Mouse (Mus musculus): ENCODE measurements around the gene Fen1. TPM values are rescaled to one million over a fixed set of nuclear protein-coding genes. Genes with fewer than 3 reads are reported as not detected.

Fen1 gene
- total RNA-seq, 2 experiments from 2014 or later: 10.5 to 11.6 TPM

DNA sequence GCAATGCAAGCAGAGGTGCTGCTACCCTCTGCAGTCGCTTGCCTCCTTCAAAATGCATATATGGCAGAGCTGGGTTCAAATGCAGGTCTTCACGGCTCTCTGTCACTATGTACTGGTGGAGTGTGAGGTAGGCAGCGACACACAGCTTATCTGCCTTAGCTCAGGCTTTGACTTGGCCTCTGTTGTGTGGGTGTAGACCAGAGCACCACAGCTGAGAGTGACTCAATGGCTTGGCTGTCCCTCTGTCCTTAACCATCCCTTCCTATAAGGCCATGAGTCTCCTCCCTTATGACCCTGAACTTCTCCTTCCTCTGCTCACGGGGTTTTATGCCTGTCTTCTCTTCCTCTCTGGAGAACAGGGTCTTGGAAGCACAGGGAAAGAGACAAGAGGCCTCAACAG is 6.9 kb upstream of the Fen1 start:
- Histone ChIP-seq H3K27ac (no peak overlapping the region), H3K4me3 (no peak overlapping the region)
- DNase-seq (ENCODE audit: extremely low spot score in 1 of 2, low spot score in 2 of 2): no peak
- intact Hi-C loops (cut with DNase I): no loop called here
- TF ChIP-seq CTCF (IDR thresholded peaks at IDR 0.05): no peak

DNA sequence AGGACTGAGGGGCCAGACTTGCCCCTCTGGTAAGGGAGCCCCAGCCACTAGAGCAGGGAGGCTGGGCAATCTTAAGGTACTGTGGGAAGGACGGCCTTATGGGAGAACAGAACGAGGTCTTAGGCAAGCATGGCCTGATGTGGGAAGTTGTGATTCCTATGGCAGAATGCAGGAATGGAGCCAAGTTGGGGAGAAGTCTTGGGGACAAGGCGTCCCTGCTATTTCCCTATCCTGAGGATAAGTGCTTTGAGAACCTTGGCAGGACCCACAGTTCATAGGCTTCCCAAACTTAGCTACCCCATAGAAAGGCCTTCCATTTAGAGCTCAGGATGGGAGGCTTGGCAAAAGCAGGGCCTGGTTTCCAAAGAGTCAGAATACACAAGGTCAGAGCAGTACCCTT is 4.9 kb upstream of the Fen1 start:
- DNase-seq (ENCODE audit: extremely low spot score in 1 of 2, low spot score in 2 of 2): no peak
- H3K4me3 ChIP-seq: no peak overlapping the region
- no peak overlapping the region for H3K27ac ChIP-seq
- no peak for TF ChIP-seq CTCF (IDR thresholded peaks at IDR 0.05)
- intact Hi-C loops (cut with DNase I): no loop called here

DNA sequence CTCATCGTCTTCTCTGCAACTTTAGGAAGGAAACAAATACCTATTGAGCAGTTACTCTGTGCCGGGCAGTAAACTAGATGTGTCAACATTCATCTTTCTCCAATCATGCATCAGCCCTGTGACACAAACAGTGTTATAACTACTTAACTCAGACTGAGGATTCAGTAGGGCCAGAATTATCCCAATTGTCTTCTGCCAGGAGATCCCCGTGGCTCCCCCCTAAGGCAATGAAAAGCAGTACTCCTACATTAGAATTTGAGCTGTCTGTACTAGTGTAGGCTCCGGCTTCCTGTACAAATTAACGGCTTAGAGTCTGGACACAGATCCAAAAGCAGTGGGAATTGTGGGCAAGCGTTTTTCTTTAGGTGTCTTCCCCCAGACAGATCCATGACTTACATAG is 1.1 kb upstream of the Fen1 start:
- TF ChIP-seq CTCF (IDR thresholded peaks at IDR 0.05): no peak
- H3K4me3 ChIP-seq: peak overlapping the region; percentile 67
- peak overlapping the region; percentile 40 for H3K27ac ChIP-seq
- DNase-seq (ENCODE audit: extremely low spot score in 1 of 2, low spot score in 2 of 2): no peak
- intact Hi-C loops (cut with DNase I): no loop called here

DNA sequence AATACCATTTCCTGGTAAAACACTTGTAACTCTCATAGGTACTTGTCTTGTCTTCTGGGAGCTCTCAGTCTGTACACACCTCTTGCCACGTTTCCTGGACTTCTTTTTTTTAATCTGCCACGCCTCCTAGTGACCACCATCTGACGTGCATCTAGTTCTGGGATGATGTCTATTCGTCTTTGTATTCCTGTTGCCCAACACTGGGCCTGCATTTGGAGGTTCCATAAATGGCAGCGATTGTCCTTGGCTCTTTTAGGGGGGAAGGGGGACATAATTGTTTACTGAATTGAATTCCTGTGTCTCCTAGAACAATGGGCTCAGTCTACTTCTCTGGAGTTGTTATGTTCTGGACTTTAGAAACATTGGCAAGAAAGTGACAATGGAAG is 640 bp upstream of the Fen1 start:
- peak in 1 of 2 experiments; percentile 41 for DNase-seq (ENCODE audit: extremely low spot score in 1 of 2, low spot score in 2 of 2)
- TF ChIP-seq CTCF (IDR thresholded peaks at IDR 0.05): peak; percentile 34
- H3K27ac ChIP-seq: peak overlapping the region; percentile 99
- peak overlapping the region; percentile 67 for H3K4me3 ChIP-seq
- intact Hi-C loops (cut with DNase I): loop anchor here (5.0 kb wide), 1 partner anchor 162 kb away; the partner anchor contains the start of gene Fads3

DNA sequence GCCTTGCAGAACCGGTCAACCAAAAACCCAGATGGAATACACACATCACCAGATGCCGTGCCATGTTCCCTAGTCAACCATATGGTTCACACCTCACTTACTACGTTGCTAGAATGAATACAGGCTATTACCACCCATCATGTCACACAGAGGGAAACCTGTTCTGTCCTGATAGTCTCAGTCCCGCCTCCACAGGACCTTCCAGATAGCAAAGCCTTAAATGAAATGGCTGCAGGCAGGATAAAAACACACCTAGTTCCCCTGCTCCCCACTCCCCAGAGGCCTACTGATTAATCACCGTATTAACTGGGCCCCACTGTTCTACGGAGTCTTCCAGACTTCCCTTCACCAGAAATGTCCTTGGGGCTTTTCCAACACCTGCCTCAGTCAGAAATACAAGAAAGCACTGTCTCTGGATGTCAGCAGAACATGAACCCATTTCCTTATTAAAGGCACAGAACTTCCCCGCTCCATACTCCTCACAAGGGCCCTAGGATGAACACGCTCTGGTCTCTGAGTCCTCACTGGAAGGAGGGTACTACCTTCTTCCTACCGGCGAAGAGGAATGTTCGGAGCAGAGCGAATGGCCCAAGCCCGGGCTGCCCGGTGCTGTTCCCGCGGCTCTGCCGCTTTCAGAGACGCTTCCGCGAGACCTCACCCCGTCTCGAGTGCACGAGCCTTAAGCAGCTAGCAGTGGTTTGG is 672 bp downstream of the Fen1 start:
- intact Hi-C loops (cut with DNase I): loop anchor here (5.0 kb wide), 1 partner anchor 161 kb away; the partner anchor contains the start of gene Fads3
- Histone ChIP-seq H3K4me3 (peak overlapping the region; percentile 67), H3K27ac (peak overlapping the region; percentile 99)
- no peak for TF ChIP-seq CTCF (IDR thresholded peaks at IDR 0.05)
- DNase-seq (ENCODE audit: extremely low spot score in 1 of 2, low spot score in 2 of 2): no peak

DNA sequence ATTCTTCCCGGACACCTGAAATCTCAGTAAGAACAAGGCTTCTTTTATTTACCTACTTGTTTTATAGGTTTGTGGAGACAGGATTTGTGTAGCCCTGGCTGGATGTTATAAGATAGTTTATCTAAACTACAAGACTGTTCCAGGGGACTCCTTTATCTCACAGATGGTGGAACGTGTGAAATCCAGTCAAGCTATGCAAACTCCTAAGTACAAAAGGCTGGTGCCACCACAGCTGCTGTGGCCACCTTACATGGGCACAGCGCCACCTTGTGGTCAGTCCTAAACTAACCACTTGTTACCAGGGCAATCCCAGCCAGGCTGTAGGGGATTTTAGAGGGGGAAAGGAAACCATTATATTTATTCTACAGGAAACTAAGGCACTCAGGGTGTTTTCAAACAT is 5.2 kb downstream of the Fen1 start:
- TF ChIP-seq CTCF (IDR thresholded peaks at IDR 0.05): peak; percentile 90
- Histone ChIP-seq H3K4me3 (no peak overlapping the region), H3K27ac (no peak overlapping the region)
- DNase-seq (ENCODE audit: extremely low spot score in 1 of 2, low spot score in 2 of 2): peak; percentile 80 to 85
- intact Hi-C loops (cut with DNase I): loop anchor here (1.0 to 10.0 kb wide), 4 partner anchors 134 to 974 kb away; no protein-coding TSS in a partner anchor

DNA sequence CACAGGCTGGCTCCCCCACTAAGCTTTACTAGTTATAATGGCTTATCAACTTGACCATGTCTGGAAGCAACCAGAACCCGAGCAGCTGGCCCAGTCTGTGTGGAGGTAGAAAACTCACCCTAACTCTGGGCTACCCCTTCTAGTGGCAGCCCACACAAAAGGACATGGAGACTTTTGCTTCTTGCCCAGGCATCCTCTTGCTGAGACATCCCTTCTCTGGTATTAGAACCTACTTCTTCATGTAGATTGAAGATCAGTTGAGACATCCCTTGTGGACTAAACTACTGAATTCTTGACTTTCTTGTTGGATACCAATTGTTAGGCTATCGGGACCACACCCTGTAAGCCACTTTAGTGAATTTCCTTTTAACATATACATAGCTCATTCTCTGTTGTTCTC is 5.7 kb downstream of the Fen1 start:
- intact Hi-C loops (cut with DNase I): loop anchor here (5.0 to 10.0 kb wide), 3 partner anchors 133 to 973 kb away; no protein-coding TSS in a partner anchor
- no peak overlapping the region for H3K4me3 ChIP-seq
- no peak for TF ChIP-seq CTCF (IDR thresholded peaks at IDR 0.05)
- no peak overlapping the region for H3K27ac ChIP-seq
- no peak for DNase-seq (ENCODE audit: extremely low spot score in 1 of 2, low spot score in 2 of 2)

DNA sequence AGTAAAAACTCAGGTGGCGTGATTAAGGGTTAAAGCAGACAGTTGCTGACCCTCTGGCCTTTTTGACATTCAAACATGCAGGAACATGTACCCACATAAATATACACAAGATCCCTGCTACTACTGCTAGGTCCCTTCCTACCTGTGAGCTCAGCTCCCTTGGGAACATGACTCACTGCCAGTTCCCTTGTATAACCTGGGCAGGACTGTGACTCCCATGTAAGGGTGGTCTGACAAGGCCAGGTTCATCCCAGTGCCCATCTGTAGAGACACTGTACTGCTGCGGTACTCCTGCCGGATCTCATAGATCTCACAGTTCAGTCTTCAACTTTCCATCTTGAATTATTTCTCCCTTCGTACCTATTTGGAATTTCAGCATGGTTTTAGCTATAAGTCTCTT is 6.8 kb downstream of the Fen1 start:
- no peak overlapping the region for H3K4me3 ChIP-seq
- no peak overlapping the region for H3K27ac ChIP-seq
- TF ChIP-seq CTCF (IDR thresholded peaks at IDR 0.05): no peak
- intact Hi-C loops (cut with DNase I): loop anchor here (5.0 to 10.0 kb wide), 3 partner anchors 132 to 972 kb away; no protein-coding TSS in a partner anchor
- DNase-seq (ENCODE audit: extremely low spot score in 1 of 2, low spot score in 2 of 2): no peak

DNA sequence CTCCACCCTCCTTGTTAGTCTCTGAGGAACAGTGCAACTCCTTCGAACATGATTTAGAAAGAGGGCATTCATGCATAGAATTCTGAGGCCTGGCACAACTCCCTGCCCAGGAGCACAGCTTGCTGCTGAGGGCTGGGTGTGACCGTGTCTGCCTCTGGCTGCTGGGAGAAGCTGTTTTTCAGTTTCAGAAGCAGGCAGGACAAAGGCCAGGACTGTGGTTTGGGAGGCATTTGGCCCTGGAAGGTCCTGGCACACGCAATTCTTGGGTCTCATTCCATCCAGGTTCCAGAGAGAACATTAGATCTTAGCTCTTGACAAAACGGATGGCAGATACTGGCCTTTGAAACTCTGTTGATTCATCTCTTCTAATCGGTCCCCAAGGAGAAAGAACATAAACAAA is 8.7 kb downstream of the Fen1 start:
- Histone ChIP-seq H3K27ac (no peak overlapping the region), H3K4me3 (no peak overlapping the region)
- TF ChIP-seq CTCF (IDR thresholded peaks at IDR 0.05): no peak
- intact Hi-C loops (cut with DNase I): loop anchor here (5.0 to 10.0 kb wide), 3 partner anchors 130 to 970 kb away; no protein-coding TSS in a partner anchor
- DNase-seq (ENCODE audit: extremely low spot score in 1 of 2, low spot score in 2 of 2): no peak

DNA sequence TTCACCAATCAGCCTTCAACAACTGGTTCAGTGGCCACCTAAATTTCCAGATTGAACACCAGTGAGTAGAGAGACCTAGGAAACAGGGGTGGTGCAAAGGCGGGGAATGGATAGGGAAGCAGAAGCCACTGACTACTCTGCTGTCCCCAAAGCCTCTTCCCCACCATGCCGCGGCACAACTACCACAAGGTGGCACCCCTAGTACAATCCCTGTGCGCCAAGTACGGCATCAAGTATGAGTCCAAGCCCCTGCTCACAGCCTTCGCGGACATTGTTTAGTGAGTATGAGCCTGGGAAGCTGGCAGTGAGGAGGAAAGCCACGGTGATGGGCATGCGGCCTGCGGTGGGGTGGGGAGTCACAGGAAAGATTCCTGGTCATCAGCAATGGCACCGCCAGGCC is 9.6 kb downstream of the Fen1 start:
- intact Hi-C loops (cut with DNase I): loop anchor here (10.0 kb wide), 2 partner anchors 130 to 970 kb away; no protein-coding TSS in a partner anchor
- no peak overlapping the region for H3K4me3 ChIP-seq
- H3K27ac ChIP-seq: no peak overlapping the region
- DNase-seq (ENCODE audit: extremely low spot score in 1 of 2, low spot score in 2 of 2): no peak
- peak; percentile 15 for TF ChIP-seq CTCF (IDR thresholded peaks at IDR 0.05)

DNA sequence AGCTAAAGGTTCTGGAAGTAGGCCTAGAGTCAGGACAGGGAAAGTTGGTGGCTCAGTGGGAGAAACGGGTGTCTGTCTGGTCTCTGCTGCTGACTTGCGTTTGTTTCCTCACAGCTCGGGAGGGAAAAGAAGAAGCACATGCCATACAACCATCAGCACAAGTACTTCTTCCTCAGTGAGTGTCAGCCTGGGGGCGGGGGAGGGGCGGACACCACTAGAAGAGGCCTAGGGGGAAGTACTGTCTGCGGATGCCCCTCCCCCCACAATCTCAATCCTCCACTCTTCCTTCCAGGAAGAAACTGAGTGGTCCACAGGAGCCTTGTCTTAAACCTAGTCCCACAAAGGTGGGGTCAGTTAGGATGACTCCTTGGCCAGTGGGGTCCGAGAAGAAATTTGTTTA is 12.6 kb downstream of the Fen1 start:
- intact Hi-C loops (cut with DNase I): loop anchor here (10.0 kb wide), 2 partner anchors 127 to 967 kb away; no protein-coding TSS in a partner anchor
- no peak for DNase-seq (ENCODE audit: extremely low spot score in 1 of 2, low spot score in 2 of 2)
- Histone ChIP-seq H3K27ac (no peak overlapping the region), H3K4me3 (no peak overlapping the region)
- no peak for TF ChIP-seq CTCF (IDR thresholded peaks at IDR 0.05)

DNA sequence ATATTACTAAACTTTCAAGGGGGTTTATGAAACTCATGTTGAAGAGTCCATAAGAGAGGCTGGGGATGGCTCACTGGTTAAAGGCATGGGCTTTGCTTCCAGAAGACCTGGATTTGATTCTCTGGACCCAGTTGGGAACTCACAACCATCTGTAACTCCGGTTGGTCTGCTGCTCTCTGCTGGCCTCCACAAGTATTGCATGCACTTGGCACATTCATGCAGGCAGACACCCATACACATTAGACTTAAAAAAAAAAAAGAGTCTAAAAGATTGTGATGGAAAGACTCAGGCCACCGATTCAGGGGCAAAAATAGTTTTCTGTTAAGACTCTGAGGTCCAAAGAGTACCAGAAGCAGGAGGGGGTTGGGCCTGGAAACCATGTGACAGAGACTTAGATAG is 13.2 kb downstream of the Fen1 start:
- intact Hi-C loops (cut with DNase I): loop anchor here (10.0 kb wide), 2 partner anchors 126 to 966 kb away; no protein-coding TSS in a partner anchor
- TF ChIP-seq CTCF (IDR thresholded peaks at IDR 0.05): peak; percentile 81
- no peak overlapping the region for H3K27ac ChIP-seq

More for the DNA sequence above, 13.2 kb downstream of the Fen1 start:
- DNase-seq (ENCODE audit: extremely low spot score in 1 of 2, low spot score in 2 of 2): peak; percentile 65 to 77
- H3K4me3 ChIP-seq: no peak overlapping the region
